Mouse (Mus musculus) layer of hippocampus, adult 9-10 months (tissue): ENCODE measurements around the gene Cul9.
"Not testable (repeated sequence)": the region's sequence is repeated elsewhere in the genome, so short reads cannot be mapped to it uniquely, and the experiment has no call there.

Experiments used
- DNase-seq: peaks from one replicate; pipeline ENCODE4 v3.0.0; 2022; ENCODE audit warnings: low spot score

Cul9 gene

DNA sequence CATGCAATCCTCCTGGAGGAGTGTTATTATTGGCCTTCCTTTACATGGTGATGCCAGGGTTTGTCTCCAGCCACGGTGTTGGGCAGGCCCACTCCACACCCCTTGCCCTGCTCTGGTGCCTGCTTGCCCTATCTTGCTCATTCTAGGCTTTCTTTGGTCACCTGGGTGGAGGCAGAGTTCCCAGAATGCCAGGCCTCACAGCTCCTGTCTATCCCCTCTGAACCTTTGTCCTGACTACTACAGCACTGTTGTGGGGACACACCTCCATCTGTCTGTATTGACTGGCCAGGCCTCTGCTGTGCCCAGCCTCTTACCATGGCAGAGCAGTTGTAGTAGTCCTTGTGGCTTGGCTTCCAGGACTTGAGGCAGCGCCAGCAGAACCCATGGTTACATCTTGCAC is 43.4 kb downstream of the Cul9 start:
- no peak for DNase-seq

GRCm38 (mm10) chr17:46497956-46498355 is 48.2 kb downstream of the Cul9 start:
- DNase-seq: no peak

- DNase-seq: peak; percentile 39
Measured at GRCm38 (mm10) chr17:46496623-46497434, 49.4 kb downstream of the Cul9 start, which contains the start of gene Dnph1. TSS of gene Dnph1 (plus strand) at chr17:46496711.

DNA sequence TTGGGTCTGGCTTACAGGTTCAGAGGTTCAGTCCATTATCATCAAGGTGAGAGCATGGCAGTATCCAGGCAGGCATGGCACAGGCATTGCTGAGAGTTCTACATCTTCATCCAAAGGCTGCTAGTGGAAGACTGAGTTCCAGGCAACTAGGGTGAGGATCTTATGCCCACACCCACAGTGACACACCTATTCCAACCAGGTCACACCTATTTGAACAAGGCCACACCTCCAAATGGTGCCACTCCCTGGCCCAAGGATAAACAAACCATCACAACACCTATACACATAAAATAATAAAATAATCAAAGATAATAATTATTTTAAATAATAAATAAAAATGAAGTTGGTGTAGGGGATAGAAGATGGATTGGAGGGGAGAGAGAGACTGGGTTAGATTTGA is 50.1 kb downstream of the Cul9 start:
- DNase-seq: not testable (repeated sequence)

- DNase-seq: no peak
Measured at GRCm38 (mm10) chr17:46495486-46495885, 50.7 kb downstream of the Cul9 start.

- no peak for DNase-seq
Measured at GRCm38 (mm10) chr17:46487431-46487830, 58.8 kb downstream of the Cul9 start, which contains the start of gene Ttbk1. TSS of gene Ttbk1 (minus strand) at chr17:46487675.

DNA sequence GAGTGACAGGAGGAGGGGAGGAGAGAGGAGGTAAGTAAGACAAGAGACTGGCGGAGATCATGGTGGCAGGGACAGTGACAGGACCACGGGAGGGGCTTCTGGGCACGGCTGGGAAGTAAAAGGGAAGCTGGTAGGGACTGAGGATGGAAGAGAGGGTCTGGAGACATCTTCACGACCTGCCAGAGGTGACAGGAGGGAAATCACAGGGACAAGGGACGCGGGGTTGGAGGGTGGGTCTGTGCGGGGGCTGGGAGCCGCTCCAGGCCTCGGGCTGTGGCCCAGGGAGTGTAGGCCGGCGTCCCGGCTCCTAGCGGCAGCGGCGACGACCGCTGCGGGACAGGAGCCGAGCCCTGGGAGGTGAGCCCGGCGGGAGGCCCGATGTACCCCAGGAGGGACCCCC is 59.2 kb downstream of the Cul9 start:
- DNase-seq: no peak

- no peak for DNase-seq
Measured at GRCm38 (mm10) chr17:46484461-46484875, 61.7 kb downstream of the Cul9 start.

GRCm38 (mm10) chr17:46484021-46484431 is 62.2 kb downstream of the Cul9 start:
- DNase-seq: no peak

- no peak for DNase-seq
Measured at GRCm38 (mm10) chr17:46483561-46484001, 62.6 kb downstream of the Cul9 start.

GRCm38 (mm10) chr17:46477286-46477685 is 68.9 kb downstream of the Cul9 start:
- no peak for DNase-seq

DNA sequence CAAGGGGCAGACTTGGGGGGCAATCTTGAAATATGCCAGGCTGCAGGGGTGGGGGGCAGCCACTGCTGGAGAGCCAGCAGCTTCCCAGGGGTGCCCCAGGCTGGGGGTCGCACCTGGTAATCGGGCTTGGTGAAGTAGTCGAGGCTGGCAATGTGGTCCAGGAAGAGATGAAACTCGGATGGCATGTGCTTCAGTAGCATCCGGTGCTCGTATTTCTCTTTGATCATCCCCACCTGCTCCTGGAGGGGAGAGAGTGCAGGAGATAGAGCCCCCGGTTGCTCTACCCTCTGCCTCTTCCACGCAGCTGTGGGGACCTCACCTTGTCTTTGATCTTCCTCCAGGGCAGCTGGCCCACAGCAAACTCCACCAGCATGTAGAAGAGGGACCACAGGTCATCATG is 69.6 kb downstream of the Cul9 start:
- DNase-seq: no peak

DNA sequence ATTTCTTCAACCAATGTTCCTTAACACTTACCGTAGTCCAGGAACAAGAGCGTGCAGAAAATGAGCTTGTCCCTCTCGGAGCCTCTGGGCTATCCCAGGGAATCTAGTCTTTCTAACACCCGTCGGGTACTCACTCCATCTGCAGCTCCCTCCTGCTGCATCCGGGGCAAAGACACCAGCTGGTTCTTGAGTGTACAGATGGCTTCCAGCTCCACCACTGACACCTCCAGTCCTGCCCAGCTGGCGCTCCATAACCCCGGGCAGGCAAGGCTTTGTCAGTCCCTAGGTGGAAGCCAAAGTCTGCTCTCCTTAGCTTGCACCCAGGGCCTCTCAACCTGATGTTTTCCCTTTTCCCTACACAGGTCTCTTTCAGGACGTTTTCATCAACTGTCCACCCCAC is 78.4 kb downstream of the Cul9 start:
- no peak for DNase-seq

DNA sequence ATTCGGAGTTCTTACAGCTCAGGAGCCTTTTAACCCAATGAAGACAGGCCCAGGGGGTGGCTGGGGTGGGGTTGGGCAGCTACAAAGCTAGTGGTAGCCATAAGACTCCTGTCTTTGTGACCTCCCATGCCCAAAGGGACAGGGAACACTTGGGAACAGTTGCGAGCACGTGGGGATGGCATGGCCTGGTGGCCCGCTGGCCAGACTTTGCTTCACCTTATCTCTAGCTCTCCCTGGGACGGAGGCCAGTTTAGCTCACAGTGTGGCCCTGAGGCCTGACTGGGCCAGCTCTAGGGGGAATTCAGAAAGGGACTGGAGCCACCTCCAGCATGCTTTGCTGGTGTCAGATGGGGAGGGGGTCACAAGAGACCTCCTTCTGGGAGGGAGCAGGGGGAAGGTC is 84.0 kb downstream of the Cul9 start:
- no peak for DNase-seq

- DNase-seq: no peak
Measured at GRCm38 (mm10) chr17:46461347-46461746, 84.8 kb downstream of the Cul9 start.

DNA sequence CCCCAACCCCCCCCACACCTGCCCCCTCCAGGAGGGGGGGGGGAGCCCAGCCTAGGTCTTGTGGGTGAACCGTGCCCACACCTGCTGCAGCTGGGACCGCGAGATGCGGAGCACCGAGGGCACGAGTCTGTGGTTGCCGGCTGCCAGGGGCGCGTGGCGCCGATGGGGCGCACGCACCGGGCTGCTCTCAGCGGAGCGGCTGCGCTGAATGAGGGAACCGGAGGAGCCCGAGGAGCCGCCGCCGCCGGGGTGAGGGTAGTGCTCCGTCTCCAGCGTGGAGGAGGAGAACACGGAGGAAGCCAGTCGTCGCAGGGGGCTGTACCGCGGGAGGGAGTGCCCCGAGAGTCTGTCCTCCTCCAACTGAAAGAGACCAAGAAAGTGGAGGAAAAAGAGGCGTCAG is 85.5 kb downstream of the Cul9 start:
- DNase-seq: no peak

DNA sequence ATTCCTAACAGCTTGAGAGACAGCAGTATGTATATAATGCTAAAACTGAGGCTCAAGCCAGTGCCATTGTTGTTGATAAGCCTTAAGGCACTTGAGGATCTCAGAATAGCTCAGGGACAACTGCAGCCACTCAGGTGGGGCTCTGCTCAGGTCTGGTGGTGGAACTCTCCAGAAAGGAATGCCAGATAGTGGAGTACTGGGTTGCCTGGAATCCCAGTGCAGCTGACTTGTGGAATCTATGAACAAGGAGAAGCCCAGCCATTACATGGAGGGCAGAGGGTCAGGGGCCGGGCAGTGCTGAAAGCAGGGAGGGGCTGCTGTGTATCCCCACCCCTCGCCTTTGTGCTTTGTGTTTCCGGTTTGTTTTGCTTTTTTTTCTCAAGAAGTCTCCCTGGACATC is 87.7 kb downstream of the Cul9 start:
- DNase-seq: no peak

- DNase-seq: no peak
Measured at GRCm38 (mm10) chr17:46457791-46458190, 88.4 kb downstream of the Cul9 start.

GRCm38 (mm10) chr17:46455110-46455691 is 91.0 kb downstream of the Cul9 start:
- no peak for DNase-seq

DNA sequence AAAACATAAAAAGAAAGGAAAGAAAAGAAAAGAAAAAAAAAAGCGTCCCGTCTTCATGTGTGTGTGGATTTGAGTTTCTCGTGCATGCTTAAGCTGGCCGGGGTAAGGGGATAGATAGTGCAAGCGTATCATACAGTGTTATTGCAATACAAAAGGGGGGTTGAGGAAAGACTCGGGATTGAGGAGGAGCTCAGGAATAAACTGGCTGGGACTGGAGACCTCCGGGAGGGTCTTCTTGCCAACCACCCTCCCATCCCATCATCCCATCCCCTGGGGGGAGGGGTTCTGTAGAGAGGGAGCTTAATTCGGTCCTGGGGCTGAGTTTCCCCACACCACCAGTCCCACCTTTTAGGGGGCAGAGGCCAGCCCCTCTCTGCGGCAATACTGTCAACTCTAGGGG is 91.6 kb downstream of the Cul9 start:
- no peak for DNase-seq

GRCm38 (mm10) chr17:46453970-46454411 is 92.2 kb downstream of the Cul9 start:
- no peak for DNase-seq

DNA sequence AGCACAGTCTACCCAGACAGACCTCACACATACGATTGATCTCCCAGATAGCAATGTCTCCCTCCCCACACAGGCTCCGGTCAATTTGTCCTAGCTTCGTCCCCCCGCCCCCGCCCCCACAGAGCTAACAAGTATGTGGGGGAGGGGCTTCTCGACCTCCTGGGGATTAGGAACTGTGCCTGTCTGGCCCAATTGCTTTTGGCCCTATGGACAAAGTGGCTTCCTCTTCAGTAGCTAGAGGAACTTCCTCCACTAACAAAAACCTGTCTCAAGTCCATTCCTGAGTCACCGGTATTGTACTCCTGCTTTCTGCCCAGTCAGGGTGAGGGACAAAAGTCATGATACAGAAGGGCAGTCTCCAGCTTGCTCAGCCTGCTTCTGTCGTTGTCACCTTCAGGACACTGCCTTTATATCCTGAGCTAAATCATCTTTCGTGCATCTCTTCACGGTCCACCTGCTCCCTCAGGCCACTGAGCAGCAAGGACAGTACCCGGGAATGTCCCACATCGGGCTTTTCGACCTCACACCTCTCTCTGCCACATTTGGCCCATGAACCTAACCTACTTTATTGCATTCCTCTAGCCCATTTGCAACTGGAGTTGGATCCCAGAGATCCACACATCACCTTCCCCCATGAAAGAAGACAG is 92.8 kb downstream of the Cul9 start:
- no peak for DNase-seq

DNA sequence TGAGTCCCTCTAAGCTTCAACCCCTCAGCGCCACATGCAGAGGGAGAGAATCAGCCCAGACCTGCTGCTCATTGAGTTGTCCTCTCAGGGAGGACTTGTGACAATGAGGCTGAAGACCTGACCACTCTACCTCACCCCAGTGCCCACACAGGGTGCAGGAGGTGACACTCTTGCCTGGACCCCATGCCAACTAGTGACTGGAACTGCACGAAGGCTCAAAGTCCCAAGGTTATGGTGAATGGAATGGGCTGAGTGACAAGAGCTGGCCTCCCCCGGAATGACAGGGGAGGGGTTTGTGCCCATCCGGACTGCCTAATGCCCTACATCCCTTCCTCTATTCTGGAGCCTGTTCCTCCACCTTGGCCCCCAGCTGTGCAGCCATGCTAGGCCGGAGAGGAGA is 93.5 kb downstream of the Cul9 start:
- no peak for DNase-seq
